Mouse (Mus musculus): ENCODE results near the gene Mb.

The Mb gene

GRCm38 (mm10) chr15:77027117-77027516 is 23.4 kb downstream of the Mb start:
- no peak for DNase-seq (ENCODE audit: low spot score in 2 of 2)

- no peak for DNase-seq (ENCODE audit: low spot score in 2 of 2)
Measured at GRCm38 (mm10) chr15:77025884-77026583, 24.4 kb downstream of the Mb start.

GRCm38 (mm10) chr15:77022401-77022957 is 28.0 kb downstream of the Mb start:
- DNase-seq (ENCODE audit: low spot score in 2 of 2): no peak

- DNase-seq (ENCODE audit: low spot score in 2 of 2): no peak
Measured at GRCm38 (mm10) chr15:77021851-77022250, 28.6 kb downstream of the Mb start.

GRCm38 (mm10) chr15:77021056-77021455 is 29.4 kb downstream of the Mb start:
- no peak for DNase-seq (ENCODE audit: low spot score in 2 of 2)

- no peak for DNase-seq (ENCODE audit: low spot score in 2 of 2)
Measured at GRCm38 (mm10) chr15:77020136-77020535, 30.3 kb downstream of the Mb start.

GRCm38 (mm10) chr15:77019533-77019932 is 30.9 kb downstream of the Mb start:
- no peak for DNase-seq (ENCODE audit: low spot score in 2 of 2)

GRCm38 (mm10) chr15:77018740-77019340 is 31.6 kb downstream of the Mb start:
- no peak for DNase-seq (ENCODE audit: low spot score in 2 of 2)

GRCm38 (mm10) chr15:77017897-77018296 is 32.6 kb downstream of the Mb start:
- no peak for DNase-seq (ENCODE audit: low spot score in 2 of 2)

GRCm38 (mm10) chr15:77016509-77016908 is 34.0 kb downstream of the Mb start:
- DNase-seq (ENCODE audit: low spot score in 2 of 2): no peak

GRCm38 (mm10) chr15:77014985-77015384 is 35.5 kb downstream of the Mb start:
- no peak for DNase-seq (ENCODE audit: low spot score in 2 of 2)

GRCm38 (mm10) chr15:77014431-77014830 is 36.0 kb downstream of the Mb start:
- DNase-seq (ENCODE audit: low spot score in 2 of 2): no peak

GRCm38 (mm10) chr15:77013753-77014241 is 36.7 kb downstream of the Mb start:
- DNase-seq (ENCODE audit: low spot score in 2 of 2): no peak

- DNase-seq (ENCODE audit: low spot score in 2 of 2): no peak
Measured at GRCm38 (mm10) chr15:77008851-77009250, 41.6 kb downstream of the Mb start.

- no peak for DNase-seq (ENCODE audit: low spot score in 2 of 2)
Measured at GRCm38 (mm10) chr15:77003868-77004215, 46.6 kb downstream of the Mb start.

GRCm38 (mm10) chr15:77003173-77003867 is 47.1 kb downstream of the Mb start:
- no peak for DNase-seq (ENCODE audit: low spot score in 2 of 2)

GRCm38 (mm10) chr15:76998878-76999588 is 51.4 kb downstream of the Mb start:
- no peak for DNase-seq (ENCODE audit: low spot score in 2 of 2)

- DNase-seq (ENCODE audit: low spot score in 2 of 2): no peak
Measured at GRCm38 (mm10) chr15:76998048-76998447, 52.4 kb downstream of the Mb start.

- DNase-seq (ENCODE audit: low spot score in 2 of 2): no peak
Measured at GRCm38 (mm10) chr15:76994413-76994812, 56.1 kb downstream of the Mb start.

GRCm38 (mm10) chr15:76987542-76988094 is 62.9 kb downstream of the Mb start:
- no peak for DNase-seq (ENCODE audit: low spot score in 2 of 2)

- no peak for DNase-seq (ENCODE audit: low spot score in 2 of 2)
Measured at GRCm38 (mm10) chr15:76987137-76987536, 63.3 kb downstream of the Mb start.

- no peak for DNase-seq (ENCODE audit: low spot score in 2 of 2)
Measured at GRCm38 (mm10) chr15:76982745-76983144, 67.7 kb downstream of the Mb start.

Measured in spleen, postnatal 4 days (tissue).